Mouse (Mus musculus) right cerebral cortex, postnatal 14 days (tissue): ENCODE measurements around the gene Hdac4.

ENCODE experiments used
- DNase-seq: peaks from one replicate; pipeline ENCODE4 v3.0.0; 2022

The Hdac4 gene

GRCm38 (mm10) chr1:92057068-92057467 is 138.4 kb downstream of the Hdac4 start:
- DNase-seq = no peak

- no peak for DNase-seq
These were observed 140.3 kb downstream of the Hdac4 start for GRCm38 (mm10) chr1:92055149-92055548.

GRCm38 (mm10) chr1:92052190-92052589 is 143.3 kb downstream of the Hdac4 start:
- DNase-seq = no peak

- DNase-seq = no peak
These were observed 143.9 kb downstream of the Hdac4 start for GRCm38 (mm10) chr1:92051489-92052062.

GRCm38 (mm10) chr1:92050992-92051391 is 144.5 kb downstream of the Hdac4 start:
- DNase-seq = no peak

GRCm38 (mm10) chr1:92050566-92050965 is 144.9 kb downstream of the Hdac4 start:
- no peak for DNase-seq

- DNase-seq = no peak
These were observed 146.8 kb downstream of the Hdac4 start for GRCm38 (mm10) chr1:92048415-92049354.

- DNase-seq = no peak
These were observed 149.8 kb downstream of the Hdac4 start for GRCm38 (mm10) chr1:92045671-92046070.

GRCm38 (mm10) chr1:92044868-92045267 is 150.6 kb downstream of the Hdac4 start:
- DNase-seq = no peak

GRCm38 (mm10) chr1:92043989-92044388 is 151.5 kb downstream of the Hdac4 start:
- DNase-seq = no peak

GRCm38 (mm10) chr1:92042126-92042525 is 153.4 kb downstream of the Hdac4 start:
- no peak for DNase-seq

GRCm38 (mm10) chr1:92041290-92041689 is 154.2 kb downstream of the Hdac4 start:
- DNase-seq = no peak

- no peak for DNase-seq
These were observed 156.8 kb downstream of the Hdac4 start for GRCm38 (mm10) chr1:92038714-92039113.

GRCm38 (mm10) chr1:92037039-92037438 is 158.5 kb downstream of the Hdac4 start:
- no peak for DNase-seq

- DNase-seq = no peak
These were observed 159.7 kb downstream of the Hdac4 start for GRCm38 (mm10) chr1:92035770-92036169.

GRCm38 (mm10) chr1:92034247-92034646 is 161.3 kb downstream of the Hdac4 start:
- no peak for DNase-seq

- DNase-seq = no peak
These were observed 162.0 kb downstream of the Hdac4 start for GRCm38 (mm10) chr1:92033463-92033862.

- DNase-seq = no peak
These were observed 165.0 kb downstream of the Hdac4 start for GRCm38 (mm10) chr1:92030541-92030940.

- no peak for DNase-seq
These were observed 167.3 kb downstream of the Hdac4 start for GRCm38 (mm10) chr1:92028158-92028557.

GRCm38 (mm10) chr1:92026351-92026750 is 169.1 kb downstream of the Hdac4 start:
- no peak for DNase-seq

- no peak for DNase-seq
These were observed 171.6 kb downstream of the Hdac4 start for GRCm38 (mm10) chr1:92023906-92024305.

- no peak for DNase-seq
These were observed 173.5 kb downstream of the Hdac4 start for GRCm38 (mm10) chr1:92022009-92022408.

GRCm38 (mm10) chr1:92015938-92016672 is 179.4 kb downstream of the Hdac4 start:
- no peak for DNase-seq

GRCm38 (mm10) chr1:92015252-92015651 is 180.2 kb downstream of the Hdac4 start:
- no peak for DNase-seq
